8 mouse cellular contexts compared by ENCODE assay signal in the genomic region with DNA sequence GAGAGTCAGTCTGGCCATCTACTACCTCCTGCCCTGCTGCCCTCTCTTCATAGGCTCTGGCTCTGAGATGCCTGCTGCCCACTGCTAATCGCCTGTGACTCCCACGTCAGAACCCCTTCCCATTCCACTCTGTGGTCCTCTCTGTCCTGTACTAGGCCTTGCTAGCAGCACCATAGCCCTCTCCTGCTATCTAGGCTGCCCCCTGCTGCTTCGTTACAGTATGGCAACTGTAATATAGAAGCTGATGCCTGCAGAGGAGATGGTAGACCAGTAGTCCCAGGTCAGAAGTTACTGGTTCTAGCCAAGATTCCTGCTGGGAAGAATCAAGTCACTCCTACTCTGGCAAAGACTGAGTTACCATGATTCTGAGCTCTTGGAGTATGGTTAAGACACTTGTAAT. TPM values are rescaled to one million over a fixed set of nuclear protein-coding genes. Genes with fewer than 3 reads are reported as not detected.
DNase-seq lines count a peak whose midpoint lies in the region; ATAC-seq and TF ChIP-seq lines count a peak whose summit lies in the region.

No protein-coding gene starts in this region.

- peaks cover 5% of the 10 kb centered on the region; the same call in 1 of the 2 replicates for H3K4me1 ChIP-seq in heart, embryonic 11.5 days (ENCODE audit: control insufficient read depth, insufficient read depth, low read length)
- H3K4me1 ChIP-seq in embryonic fibroblast, embryonic 13.5 days (ENCODE audit: control insufficient read depth, insufficient read depth, low read length) = no peaks in the 10 kb centered on the region
- no peaks in the 10 kb centered on the region for H3K4me1 ChIP-seq in midbrain, embryonic 16.5 days (ENCODE audit: control insufficient read depth, insufficient read depth, low read length)

- H3K27ac ChIP-seq in heart, embryonic 11.5 days (ENCODE audit: low read depth, low read length) = no peak overlapping the region
- H3K27ac ChIP-seq in embryonic fibroblast, embryonic 13.5 days (ENCODE audit: insufficient read depth, low read length) = no peak overlapping the region
- H3K27ac ChIP-seq in midbrain, embryonic 16.5 days (ENCODE audit: low read length) = no peak overlapping the region

- no peaks in the 10 kb centered on the region for H3K27me3 ChIP-seq in heart, embryonic 11.5 days (ENCODE audit: control insufficient read depth, insufficient read depth, low read length)
- peaks cover 9% of the 10 kb centered on the region for H3K27me3 ChIP-seq in C2C12 (ENCODE audit: control insufficient read depth, insufficient read depth, insufficient read length)
- no peaks in the 10 kb centered on the region for H3K27me3 ChIP-seq in midbrain, embryonic 16.5 days (ENCODE audit: control insufficient read depth, insufficient read depth, low read depth, low read length)

- peak; percentile 37 for TF ChIP-seq CTCF in C2C12 (IDR thresholded peaks at IDR 0.05; ENCODE audit: control insufficient read depth, insufficient read depth, insufficient read length)
- TF ChIP-seq CTCF in embryonic fibroblast, embryonic 13.5 days (IDR thresholded peaks at IDR 0.05; ENCODE audit: borderline replicate concordance, insufficient read depth, low read length) = peak; percentile 53; the same call in 1 of the 2 replicates

- H3K4me2 ChIP-seq in heart, embryonic 11.5 days = no peak overlapping the region
- no peak overlapping the region for H3K4me2 ChIP-seq in midbrain, embryonic 16.5 days (ENCODE audit: low read length)

- H3K4me3 ChIP-seq in heart, embryonic 11.5 days (ENCODE audit: low read depth, low read length) = no peak overlapping the region
- no peak overlapping the region for H3K4me3 ChIP-seq in C2C12 (ENCODE audit: insufficient read depth, poor library complexity, severe bottlenecking)
- H3K4me3 ChIP-seq in embryonic fibroblast, embryonic 13.5 days (ENCODE audit: insufficient read depth, low read length) = no peak overlapping the region
- H3K4me3 ChIP-seq in midbrain, embryonic 16.5 days (ENCODE audit: low read depth, low read length) = no peak overlapping the region

- no peaks in the 10 kb centered on the region for H3K9me3 ChIP-seq in heart, embryonic 11.5 days (replicated peaks; ENCODE audit: control insufficient read depth, low read length)
- H3K9me3 ChIP-seq in midbrain, embryonic 16.5 days (replicated peaks; ENCODE audit: control insufficient read depth, low read length, poor library complexity, severe bottlenecking) = no peaks in the 10 kb centered on the region

- H3ac ChIP-seq in C2C12 (ENCODE audit: control insufficient read depth, insufficient read length, low read depth) = no peak overlapping the region

- no peaks in the 10 kb centered on the region for H3K36me3 ChIP-seq in heart, embryonic 11.5 days (ENCODE audit: control insufficient read depth, insufficient read depth, low read length)
- H3K36me3 ChIP-seq in C2C12 (ENCODE audit: control insufficient read depth, insufficient read depth) = no peaks in the 10 kb centered on the region
- H3K36me3 ChIP-seq in midbrain, embryonic 16.5 days (ENCODE audit: control insufficient read depth, insufficient read depth, low read length) = no peaks in the 10 kb centered on the region

- no peaks in the 10 kb centered on the region for H3K79me3 ChIP-seq in C2C12 (ENCODE audit: low read depth)

- peak; percentile 64 for DNase-seq in heart, adult 8-10 months (ENCODE audit: low spot score)
- peak; percentile 22 for DNase-seq in WW6 (ENCODE audit: low read depth, low spot score)
- DNase-seq in layer of hippocampus, adult 9-11 months = peak; percentile 51
- DNase-seq in skeletal muscle tissue, adult 2 months (ENCODE audit: low read depth, low spot score) = peak; percentile 40

- no peak overlapping the region for H3K9ac ChIP-seq in heart, embryonic 11.5 days (ENCODE audit: low read depth, low read length)
- no peak overlapping the region for H3K9ac ChIP-seq in midbrain, embryonic 16.5 days (ENCODE audit: low read depth, low read length)

- WGBS in heart, embryonic 11.5 days (ENCODE audit: insufficient replicate concordance) = 58% methylated on average over 3 of the region's 3 CpGs
- 67% methylated on average over 3 of the region's 3 CpGs for WGBS in midbrain, embryonic 16.5 days

- no peak for TF ChIP-seq POLR2A in embryonic fibroblast, embryonic 13.5 days (IDR thresholded peaks at IDR 0.05; ENCODE audit: low read depth, low read length)

- no peaks in the 10 kb centered on the region for H3K79me2 ChIP-seq in C2C12 (ENCODE audit: control insufficient read depth, insufficient read depth)

- no peak for ATAC-seq in heart, embryonic 11.5 days (replicated peaks; ENCODE audit: insufficient number of reproducible peaks, low FRiP score, low TSS enrichment)
- ATAC-seq in midbrain, embryonic 16.5 days = no peak

TF ChIP-seq in C2C12, 6 proteins besides CTCF, POLR2A, EP300 and RAD21:
- TF ChIP-seq MYOD1 (IDR thresholded peaks at IDR 0.05; ENCODE audit: control insufficient read depth, insufficient read length, low read depth) (no peak), FOSL1 (IDR thresholded peaks at IDR 0.05; ENCODE audit: insufficient read depth, low read length, poor library complexity, severe bottlenecking) (no peak), CEBPB (IDR thresholded peaks at IDR 0.05; ENCODE audit: low read depth) (no peak)

RNA-seq across cellular contexts. Expression of a gene that starts 33.0 kb away (rescaled TPM):
- total RNA-seq in heart, adult 8-10 months (2022) = 10 to 100 TPM in 2 of 4 experiments, 1 to 10 TPM in 2; 6.5 to 14.8 (median 10.1) TPM
- polyA plus RNA-seq in heart, embryonic 11.5 days (2014; fragmentation: Nextera tagmentation; extraction: Ambion mirVana) = 2.4 and 2.7 TPM in 2 replicates
- polyA plus RNA-seq in C2C12 (2012; fragmentation: generic; extraction: Trizol) = 0.06 TPM
- 0.78 and 0.97 TPM in 2 replicates for polyA plus RNA-seq in embryonic fibroblast, embryonic 13.5 days (2011; ENCODE audit: insufficient read length, low read depth, missing spikeins)
- 150 and 163 TPM in 2 replicates for polyA plus RNA-seq in midbrain, embryonic 16.5 days (2015; fragmentation: Nextera tagmentation; extraction: Ambion mirVana)

Comparison
In these comparisons a context has a peak if more than half of its experiments do, and no peak if none do; other contexts are left out.
1. RNA of a gene that starts 33.0 kb away (polyA plus RNA-seq): 150 to 163 TPM in midbrain, embryonic 16.5 days; 2.4 to 2.7 TPM in heart, embryonic 11.5 days, 0.78 to 0.97 TPM in embryonic fibroblast, embryonic 13.5 days and 0.06 TPM in C2C12 (single experiment); every median in the first group is over 10 times any median in the second.
2. Peak in every context shown above with its lines, with median percentiles within 50 percentile points of each other: DNase-seq.